Mouse (Mus musculus): ENCODE results near the gene Hdgfl2. TPM values are rescaled to one million over a fixed set of nuclear protein-coding genes. Genes with fewer than 3 reads are reported as not detected.

The Hdgfl2 gene
- polyA plus RNA-seq, 1 experiment = 80.6 TPM

- H3K4me3 ChIP-seq (ENCODE audit: control insufficient read depth, insufficient read depth, low read length) = no peak overlapping the region
- no peaks in the 10 kb centered on the region; the same call in 1 of the 2 replicates for H3K4me1 ChIP-seq (replicated peaks; ENCODE audit: control insufficient read depth, insufficient read depth, low read length)
- DNase-seq = no peak
- TF ChIP-seq POLR2A (IDR thresholded peaks at IDR 0.05; ENCODE audit: control insufficient read depth, extremely low read depth, insufficient read depth, low read length, poor library complexity) (no peak), CTCF (IDR thresholded peaks at IDR 0.05; ENCODE audit: borderline replicate concordance, control insufficient read depth, extremely low read depth, insufficient read depth, low read length, poor library complexity) (no peak)
- WGBS = 84% methylated on average over 10 of the region's 10 CpGs
- peaks cover 6% of the 10 kb centered on the region; the same call in 1 of the 2 replicates for H3K27me3 ChIP-seq (ENCODE audit: control insufficient read depth, insufficient read depth, low read length)
- no peaks in the 10 kb centered on the region for H3K36me3 ChIP-seq (ENCODE audit: control insufficient read depth, insufficient read depth, low read length)
- H3K27ac ChIP-seq (ENCODE audit: control insufficient read depth, insufficient read depth, low read length) = no peak overlapping the region
Observed at GRCm38 (mm10) chr17:56116193-56116592, 36.8 kb downstream of the Hdgfl2 start.

GRCm38 (mm10) chr17:56117251-56117710 lies 37.8 kb downstream of the Hdgfl2 start, which contains the start of gene Plin5:
Gene Plin5, minus strand, starts transcription at chr17:56117596.
- no peak for DNase-seq
- no peak for TF ChIP-seq CTCF (IDR thresholded peaks at IDR 0.05; ENCODE audit: borderline replicate concordance, control insufficient read depth, extremely low read depth, insufficient read depth, low read length, poor library complexity)
- no peak for TF ChIP-seq POLR2A (IDR thresholded peaks at IDR 0.05; ENCODE audit: control insufficient read depth, extremely low read depth, insufficient read depth, low read length, poor library complexity)
- WGBS = 9% methylated on average over 27 of the region's 27 CpGs
- H3K36me3 ChIP-seq (ENCODE audit: control insufficient read depth, insufficient read depth, low read length) = no peaks in the 10 kb centered on the region
- H3K4me3 ChIP-seq (ENCODE audit: control insufficient read depth, insufficient read depth, low read length) = no peak within 1 kb of the TSS
- H3K27me3 ChIP-seq (ENCODE audit: control insufficient read depth, insufficient read depth, low read length) = peaks cover 8% of the 10 kb centered on the region; the same call in 1 of the 2 replicates
- no peak within 1 kb of the TSS for H3K27ac ChIP-seq (ENCODE audit: control insufficient read depth, insufficient read depth, low read length)
- H3K4me1 ChIP-seq (replicated peaks; ENCODE audit: control insufficient read depth, insufficient read depth, low read length) = no peaks in the 10 kb centered on the region; the same call in 1 of the 2 replicates

- Histone ChIP-seq H3K27ac (ENCODE audit: control insufficient read depth, insufficient read depth, low read length) (no peak overlapping the region), H3K4me3 (ENCODE audit: control insufficient read depth, insufficient read depth, low read length) (no peak overlapping the region), H3K27me3 (ENCODE audit: control insufficient read depth, insufficient read depth, low read length) (peaks cover 8% of the 10 kb centered on the region; the same call in 1 of the 2 replicates), H3K36me3 (ENCODE audit: control insufficient read depth, insufficient read depth, low read length) (no peaks in the 10 kb centered on the region), H3K4me1 (replicated peaks; ENCODE audit: control insufficient read depth, insufficient read depth, low read length) (no peaks in the 10 kb centered on the region; the same call in 1 of the 2 replicates)
- 40% methylated on average over 12 of the region's 12 CpGs for WGBS
- no peak for TF ChIP-seq CTCF (IDR thresholded peaks at IDR 0.05; ENCODE audit: borderline replicate concordance, control insufficient read depth, extremely low read depth, insufficient read depth, low read length, poor library complexity)
- no peak for DNase-seq
Observed at GRCm38 (mm10) chr17:56119431-56119830, 40.0 kb downstream of the Hdgfl2 start.

- no peaks in the 10 kb centered on the region for H3K36me3 ChIP-seq (ENCODE audit: control insufficient read depth, insufficient read depth, low read length)
- H3K27me3 ChIP-seq (ENCODE audit: control insufficient read depth, insufficient read depth, low read length) = peaks cover 8% of the 10 kb centered on the region; the same call in 1 of the 2 replicates
- H3K4me1 ChIP-seq (replicated peaks; ENCODE audit: control insufficient read depth, insufficient read depth, low read length) = no peaks in the 10 kb centered on the region; the same call in 1 of the 2 replicates
- 9% methylated on average over 66 of the region's 66 CpGs for WGBS
- no peak for TF ChIP-seq POLR2A (IDR thresholded peaks at IDR 0.05; ENCODE audit: control insufficient read depth, extremely low read depth, insufficient read depth, low read length, poor library complexity)
- no peak for TF ChIP-seq CTCF (IDR thresholded peaks at IDR 0.05; ENCODE audit: borderline replicate concordance, control insufficient read depth, extremely low read depth, insufficient read depth, low read length, poor library complexity)
- no peak overlapping the region for H3K27ac ChIP-seq (ENCODE audit: control insufficient read depth, insufficient read depth, low read length)
- DNase-seq = no peak
- no peak overlapping the region for H3K4me3 ChIP-seq (ENCODE audit: control insufficient read depth, insufficient read depth, low read length)
Observed at GRCm38 (mm10) chr17:56119981-56120880, 40.8 kb downstream of the Hdgfl2 start.

GRCm38 (mm10) chr17:56121826-56122225 lies 42.4 kb downstream of the Hdgfl2 start, which contains the start of gene Lrg1:
Gene Lrg1, minus strand, starts transcription at chr17:56122001.
- Histone ChIP-seq H3K36me3 (ENCODE audit: control insufficient read depth, insufficient read depth, low read length) (no peaks in the 10 kb centered on the region), H3K4me3 (ENCODE audit: control insufficient read depth, insufficient read depth, low read length) (no peak within 1 kb of the TSS), H3K4me1 (replicated peaks; ENCODE audit: control insufficient read depth, insufficient read depth, low read length) (no peaks in the 10 kb centered on the region; the same call in 1 of the 2 replicates), H3K27me3 (ENCODE audit: control insufficient read depth, insufficient read depth, low read length) (peaks cover 8% of the 10 kb centered on the region; the same call in 1 of the 2 replicates), H3K27ac (ENCODE audit: control insufficient read depth, insufficient read depth, low read length) (no peak within 1 kb of the TSS)
- no peak for TF ChIP-seq POLR2A (IDR thresholded peaks at IDR 0.05; ENCODE audit: control insufficient read depth, extremely low read depth, insufficient read depth, low read length, poor library complexity)
- no peak for TF ChIP-seq CTCF (IDR thresholded peaks at IDR 0.05; ENCODE audit: borderline replicate concordance, control insufficient read depth, extremely low read depth, insufficient read depth, low read length, poor library complexity)
- no peak for DNase-seq
- WGBS = 39% methylated on average over 2 of the region's 2 CpGs

GRCm38 (mm10) chr17:56123161-56123560 lies 43.7 kb downstream of the Hdgfl2 start:
- TF ChIP-seq CTCF (IDR thresholded peaks at IDR 0.05; ENCODE audit: borderline replicate concordance, control insufficient read depth, extremely low read depth, insufficient read depth, low read length, poor library complexity) (no peak), POLR2A (IDR thresholded peaks at IDR 0.05; ENCODE audit: control insufficient read depth, extremely low read depth, insufficient read depth, low read length, poor library complexity) (no peak)
- H3K4me1 ChIP-seq (replicated peaks; ENCODE audit: control insufficient read depth, insufficient read depth, low read length) = no peaks in the 10 kb centered on the region; the same call in 1 of the 2 replicates
- no peaks in the 10 kb centered on the region for H3K36me3 ChIP-seq (ENCODE audit: control insufficient read depth, insufficient read depth, low read length)
- DNase-seq = no peak
- peaks cover 8% of the 10 kb centered on the region; the same call in 1 of the 2 replicates for H3K27me3 ChIP-seq (ENCODE audit: control insufficient read depth, insufficient read depth, low read length)
- WGBS = 93% methylated on average over 12 of the region's 12 CpGs
- H3K27ac ChIP-seq (ENCODE audit: control insufficient read depth, insufficient read depth, low read length) = no peak overlapping the region
- H3K4me3 ChIP-seq (ENCODE audit: control insufficient read depth, insufficient read depth, low read length) = no peak overlapping the region

Measured in thymus, adult 2 months (tissue).